Mouse (Mus musculus): ENCODE measurements around the gene Gm20683.

Gm20683 gene

GRCm38 (mm10) chr17:25796211-25796771, 45.3 kb downstream of the Gm20683 start:
- DNase-seq (ENCODE audit: low spot score in 2 of 2) = no peak

- peak in 1 of 2 experiments; percentile 63 for DNase-seq (ENCODE audit: low spot score in 2 of 2)
Observed at GRCm38 (mm10) chr17:25795609-25796092, 45.9 kb downstream of the Gm20683 start, which contains the start of gene AC134908.4. TSS of gene AC134908.4 (minus strand) at chr17:25795659.

GRCm38 (mm10) chr17:25794998-25795397, 46.6 kb downstream of the Gm20683 start:
- no peak for DNase-seq (ENCODE audit: low spot score in 2 of 2)

- DNase-seq (ENCODE audit: low spot score in 2 of 2) = no peak
Observed at GRCm38 (mm10) chr17:25794197-25794596, 47.4 kb downstream of the Gm20683 start.

- DNase-seq (ENCODE audit: low spot score in 2 of 2) = peak in 1 of 2 experiments; percentile 73
Observed at GRCm38 (mm10) chr17:25792615-25793014, 48.9 kb downstream of the Gm20683 start, which contains the start of gene Fam173a. TSS of gene Fam173a (minus strand) at chr17:25792901.

GRCm38 (mm10) chr17:25791843-25792527, 49.6 kb downstream of the Gm20683 start:
- peak; percentile 87 to 88 for DNase-seq (ENCODE audit: low spot score in 2 of 2)

GRCm38 (mm10) chr17:25791320-25791842, 50.2 kb downstream of the Gm20683 start:
- no peak for DNase-seq (ENCODE audit: low spot score in 2 of 2)

- no peak for DNase-seq (ENCODE audit: low spot score in 2 of 2)
Observed at GRCm38 (mm10) chr17:25786781-25787504, 54.6 kb downstream of the Gm20683 start.

GRCm38 (mm10) chr17:25786280-25786679, 55.3 kb downstream of the Gm20683 start, which contains the start of gene Ccdc78:
TSS of gene Ccdc78 (plus strand) at chr17:25786580.
- no peak for DNase-seq (ENCODE audit: low spot score in 2 of 2)

- peak; percentile 98 for DNase-seq (ENCODE audit: low spot score in 2 of 2)
Observed at GRCm38 (mm10) chr17:25785281-25785745, 56.2 kb downstream of the Gm20683 start, which contains the start of gene Haghl. TSS of gene Haghl (minus strand) at chr17:25785673.
